Mouse (Mus musculus) cerebellum, adult 2 months (tissue): ENCODE measurements at regions not wholly inside any gene's neighbourhood (a gene's known extent, or its start where the extent isn't known, plus 50 kb on each side); places are given as distances from the start of the nearest gene placed in this dataset.

ENCODE experiments used
- DNase-seq, 2 experiments: peaks; one replicate each; pipeline ENCODE4 v3.0.0; 2021
- H3K27ac ChIP-seq: fragments of 200-500 bp; 2 replicates; pipeline ENCODE4 v1.5.1; 2012; ENCODE audit warnings: low read length, control low read depth, inconsistent platforms; ENCODE audit not compliant: insufficient read depth
- H3K27me3 ChIP-seq: fragments of 200-500 bp; 2 replicates; pipeline ENCODE4 v1.6.1; 2012; ENCODE audit warnings: inconsistent platforms, mild to moderate bottlenecking, low read length, moderate library complexity; ENCODE audit not compliant: control insufficient read depth, insufficient read depth
- H3K4me1 ChIP-seq: fragments of 200-500 bp; 2 replicates; pipeline ENCODE4 v1.6.1; 2011; ENCODE audit warnings: low read length; ENCODE audit not compliant: control insufficient read depth, insufficient read depth
- H3K4me3 ChIP-seq: fragments of 200-500 bp; replicated peaks from 2 replicates; pipeline ENCODE3; 2011; ENCODE audit warnings: mild to moderate bottlenecking, low read depth, low read length, control low read depth; ENCODE audit not compliant: insufficient read depth
- CTCF ChIP-seq: fragments of 200-500 bp; IDR thresholded peaks from 2 replicates; pipeline ENCODE4 v1.5.1; 2011; ENCODE audit warnings: low read depth, mild to moderate bottlenecking, control low read depth, low read length, moderate library complexity, borderline replicate concordance; ENCODE audit not compliant: insufficient read depth
- POLR2A ChIP-seq: fragments of 200-500 bp; IDR thresholded peaks from 2 replicates; pipeline ENCODE4 v1.6.1; 2011; ENCODE audit warnings: low read length, control low read depth, borderline replicate concordance; ENCODE audit not compliant: insufficient read depth
- WGBS: fragments of 180-500 bp; shearing (Covaris S2); methylation state at CpG from one replicate; pipeline ENCODE4 v1.1.7; 2018; 5-methylcytosine and 5-hydroxymethylcytosine counted together

GRCm38 (mm10) chr13:36807961-36808360 lies 73.0 kb upstream of the Nrn1 start:
- TF ChIP-seq POLR2A = no peak
- TF ChIP-seq CTCF = no peak
- no peak for DNase-seq
- WGBS = 94% methylated on average over 2 of the region's 2 CpGs
- H3K27ac ChIP-seq = no peak overlapping the region
- no peaks in the 10 kb centered on the region for H3K27me3 ChIP-seq
- no peak overlapping the region for H3K4me3 ChIP-seq
- no peaks in the 10 kb centered on the region for H3K4me1 ChIP-seq

GRCm38 (mm10) chr13:36789360-36789759 lies 54.4 kb upstream of the Nrn1 start:
- Histone ChIP-seq H3K27ac (no peak overlapping the region), H3K27me3 (no peaks in the 10 kb centered on the region), H3K4me1 (no peaks in the 10 kb centered on the region), H3K4me3 (no peak overlapping the region)
- peak in 1 of 2 experiments; percentile 9 for DNase-seq
- no peak for TF ChIP-seq POLR2A
- TF ChIP-seq CTCF = peak; percentile 20; the same call in 1 of the 2 replicates
- 95% methylated on average over 1 of the region's 1 CpGs for WGBS
